Mouse (Mus musculus): ENCODE measurements around the gene Gnb1l. TPM values are rescaled to one million over a fixed set of nuclear protein-coding genes. Genes with fewer than 3 reads are reported as not detected.
A peak's percentile ranks its signal among the peaks of the same experiment; 100 is the strongest.

Gene Gnb1l
- polyA plus RNA-seq, 1 experiment, result 6.6 TPM

DNA sequence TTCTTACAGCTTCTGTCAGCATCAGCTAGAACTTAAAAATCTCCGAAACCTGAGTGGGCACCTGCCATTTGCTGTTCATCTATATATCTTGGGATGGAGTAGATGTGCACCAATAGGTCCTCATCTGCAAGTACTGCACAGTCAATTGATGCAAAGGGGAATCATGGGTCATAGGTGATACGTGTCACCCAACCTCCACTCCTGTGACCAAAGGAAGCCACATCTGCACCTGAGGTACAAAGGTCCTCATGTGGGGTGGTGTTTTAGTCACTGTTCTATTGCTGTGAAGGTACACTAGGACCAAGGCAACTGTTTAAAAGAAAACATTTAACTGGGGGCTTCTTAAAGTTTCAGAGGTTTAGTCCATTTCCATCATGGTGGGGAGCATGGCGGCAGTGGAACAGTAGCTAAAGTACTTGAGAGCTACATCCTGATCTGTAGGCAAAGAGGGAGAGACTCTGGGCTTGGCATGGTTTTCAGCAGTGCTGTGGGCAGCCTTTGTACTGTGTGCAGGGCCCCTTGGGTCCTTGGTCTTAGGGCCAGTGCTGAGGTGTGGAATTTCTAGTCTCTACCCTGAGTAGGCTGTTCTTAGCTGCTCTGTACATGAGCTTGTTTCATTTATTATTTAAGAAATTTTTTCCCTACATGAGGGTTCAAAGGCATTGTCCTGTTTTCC lies 8.1 kb downstream of the Gnb1l start:
- Histone ChIP-seq H3ac (ENCODE audit: control insufficient read depth, insufficient read length) (no peak overlapping the region), H3K4me3 (no peak overlapping the region), H3K27me3 (ENCODE audit: control insufficient read depth, insufficient read depth, insufficient read length) (no peaks in the 10 kb centered on the region), H3K79me2 (ENCODE audit: control insufficient read depth, insufficient read depth) (no peaks in the 10 kb centered on the region), H3K4me2 (ENCODE audit: low read depth) (no peak overlapping the region), H3K36me3 (ENCODE audit: control insufficient read depth, insufficient read depth) (no peaks in the 10 kb centered on the region)
- TF ChIP-seq POLR2AphosphoS2 (IDR thresholded peaks at IDR 0.05; ENCODE audit: insufficient read length, low read depth), result no peak
- TF ChIP-seq E2F4 (IDR thresholded peaks at IDR 0.05; ENCODE audit: insufficient read depth), result no peak
- no peak for TF ChIP-seq REST (IDR thresholded peaks at IDR 0.05; ENCODE audit: insufficient read depth, insufficient read length)
- TF ChIP-seq POLR2A (IDR thresholded peaks at IDR 0.05; ENCODE audit: insufficient read length, low read depth), result no peak
- no peak for TF ChIP-seq SRF (IDR thresholded peaks at IDR 0.05; ENCODE audit: control insufficient read depth, insufficient read length, low read depth)
- TF ChIP-seq USF1 (IDR thresholded peaks at IDR 0.05; ENCODE audit: low read depth), result no peak
- TF ChIP-seq MYOD1 (IDR thresholded peaks at IDR 0.05; ENCODE audit: control insufficient read depth in 1 of 3, insufficient read length in 2 of 3, low read depth in 2 of 3), result no peak
- no peak for TF ChIP-seq MAX (IDR thresholded peaks at IDR 0.05; ENCODE audit: low read depth)
- no peak for TF ChIP-seq MYOG (IDR thresholded peaks at IDR 0.05; ENCODE audit: control insufficient read depth in 1 of 3, insufficient read depth in 1 of 3, insufficient read length in 2 of 3, low read depth in 2 of 3)
- no peak for TF ChIP-seq CEBPB (IDR thresholded peaks at IDR 0.05; ENCODE audit: insufficient read depth, poor library complexity, severe bottlenecking)
- TF ChIP-seq TCF12 (IDR thresholded peaks at IDR 0.05; ENCODE audit: insufficient read depth, poor library complexity, severe bottlenecking), result no peak
- no peak for TF ChIP-seq TCF3 (IDR thresholded peaks at IDR 0.05; ENCODE audit: insufficient read length, low read depth)

DNA sequence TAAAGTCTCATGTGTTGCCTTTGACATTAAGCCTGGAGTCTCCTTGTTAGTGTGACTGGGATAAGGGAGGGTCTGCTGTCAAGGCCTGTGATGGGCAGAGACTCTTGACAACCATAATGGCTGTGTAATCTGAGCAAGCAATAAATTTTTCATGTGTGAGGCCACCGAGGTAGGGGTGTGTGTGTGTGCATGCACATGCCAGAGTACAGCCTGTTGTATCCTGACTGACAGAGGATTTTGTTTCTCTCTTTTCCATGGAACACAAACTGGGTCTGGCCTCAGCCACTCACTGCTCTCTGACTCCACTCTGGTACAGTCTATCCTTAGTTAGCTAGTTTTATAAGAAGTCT lies 8.7 kb downstream of the Gnb1l start:
- Histone ChIP-seq H3ac (ENCODE audit: control insufficient read depth, insufficient read length) (no peak overlapping the region), H3K4me2 (ENCODE audit: low read depth) (no peak overlapping the region), H3K36me3 (ENCODE audit: control insufficient read depth, insufficient read depth) (no peaks in the 10 kb centered on the region), H3K27me3 (ENCODE audit: control insufficient read depth, insufficient read depth, insufficient read length) (no peaks in the 10 kb centered on the region), H3K79me2 (ENCODE audit: control insufficient read depth, insufficient read depth) (no peaks in the 10 kb centered on the region), H3K4me3 (no peak overlapping the region)
- TF ChIP-seq MYOG (IDR thresholded peaks at IDR 0.05; ENCODE audit: control insufficient read depth in 1 of 3, insufficient read depth in 1 of 3, insufficient read length in 2 of 3, low read depth in 2 of 3) (no peak), TCF12 (IDR thresholded peaks at IDR 0.05; ENCODE audit: insufficient read depth, poor library complexity, severe bottlenecking) (no peak), CEBPB (IDR thresholded peaks at IDR 0.05; ENCODE audit: insufficient read depth, poor library complexity, severe bottlenecking) (no peak), REST (IDR thresholded peaks at IDR 0.05; ENCODE audit: insufficient read depth, insufficient read length) (no peak), E2F4 (IDR thresholded peaks at IDR 0.05; ENCODE audit: insufficient read depth) (no peak), MAX (IDR thresholded peaks at IDR 0.05; ENCODE audit: low read depth) (no peak), USF1 (IDR thresholded peaks at IDR 0.05; ENCODE audit: low read depth) (no peak), POLR2A (IDR thresholded peaks at IDR 0.05; ENCODE audit: insufficient read length, low read depth) (no peak), TCF3 (IDR thresholded peaks at IDR 0.05; ENCODE audit: insufficient read length, low read depth) (no peak), SRF (IDR thresholded peaks at IDR 0.05; ENCODE audit: control insufficient read depth, insufficient read length, low read depth) (no peak), MYOD1 (IDR thresholded peaks at IDR 0.05; ENCODE audit: control insufficient read depth in 1 of 3, insufficient read length in 2 of 3, low read depth in 2 of 3) (no peak), POLR2AphosphoS2 (IDR thresholded peaks at IDR 0.05; ENCODE audit: insufficient read length, low read depth) (no peak)

GRCm38 (mm10) chr16:18511741-18512140 lies 13.2 kb downstream of the Gnb1l start:
- no peak overlapping the region for H3K4me3 ChIP-seq

GRCm38 (mm10) chr16:18513508-18513907 lies 15.0 kb downstream of the Gnb1l start:
- no peak for TF ChIP-seq USF1 (IDR thresholded peaks at IDR 0.05; ENCODE audit: low read depth)
- no peak for TF ChIP-seq POLR2A (IDR thresholded peaks at IDR 0.05; ENCODE audit: insufficient read length, low read depth)
- peak; percentile 5 for TF ChIP-seq TCF12 (IDR thresholded peaks at IDR 0.05; ENCODE audit: insufficient read depth, poor library complexity, severe bottlenecking)
- peak; percentile 25 to 90 (median 79) for TF ChIP-seq MYOD1 (IDR thresholded peaks at IDR 0.05; ENCODE audit: control insufficient read depth in 1 of 3, insufficient read length in 2 of 3, low read depth in 2 of 3)
- Histone ChIP-seq H3ac (ENCODE audit: control insufficient read depth, insufficient read length) (no peak overlapping the region), H3K4me3 (no peak overlapping the region), H3K79me2 (ENCODE audit: control insufficient read depth, insufficient read depth) (no peaks in the 10 kb centered on the region), H3K36me3 (ENCODE audit: control insufficient read depth, insufficient read depth) (no peaks in the 10 kb centered on the region), H3K27me3 (ENCODE audit: control insufficient read depth, insufficient read depth, insufficient read length) (no peaks in the 10 kb centered on the region), H3K4me2 (ENCODE audit: low read depth) (peak overlapping the region; percentile 54)

More at GRCm38 (mm10) chr16:18511741-18512140, 13.2 kb downstream of the Gnb1l start:
- no peak overlapping the region for H3K4me2 ChIP-seq (ENCODE audit: low read depth)
- no peaks in the 10 kb centered on the region for H3K27me3 ChIP-seq (ENCODE audit: control insufficient read depth, insufficient read depth, insufficient read length)
- no peaks in the 10 kb centered on the region for H3K36me3 ChIP-seq (ENCODE audit: control insufficient read depth, insufficient read depth)
- no peak overlapping the region for H3ac ChIP-seq (ENCODE audit: control insufficient read depth, insufficient read length)
- TF ChIP-seq SRF (IDR thresholded peaks at IDR 0.05; ENCODE audit: control insufficient read depth, insufficient read length, low read depth) (no peak), CEBPB (IDR thresholded peaks at IDR 0.05; ENCODE audit: insufficient read depth, poor library complexity, severe bottlenecking) (no peak), MYOG (IDR thresholded peaks at IDR 0.05; ENCODE audit: control insufficient read depth in 1 of 3, insufficient read depth in 1 of 3, insufficient read length in 2 of 3, low read depth in 2 of 3) (no peak), POLR2A (IDR thresholded peaks at IDR 0.05; ENCODE audit: insufficient read length, low read depth) (no peak), REST (IDR thresholded peaks at IDR 0.05; ENCODE audit: insufficient read depth, insufficient read length) (no peak), TCF12 (IDR thresholded peaks at IDR 0.05; ENCODE audit: insufficient read depth, poor library complexity, severe bottlenecking) (no peak), MYOD1 (IDR thresholded peaks at IDR 0.05; ENCODE audit: control insufficient read depth in 1 of 3, insufficient read length in 2 of 3, low read depth in 2 of 3) (no peak)
- H3K79me2 ChIP-seq (ENCODE audit: control insufficient read depth, insufficient read depth), result no peaks in the 10 kb centered on the region

DNA sequence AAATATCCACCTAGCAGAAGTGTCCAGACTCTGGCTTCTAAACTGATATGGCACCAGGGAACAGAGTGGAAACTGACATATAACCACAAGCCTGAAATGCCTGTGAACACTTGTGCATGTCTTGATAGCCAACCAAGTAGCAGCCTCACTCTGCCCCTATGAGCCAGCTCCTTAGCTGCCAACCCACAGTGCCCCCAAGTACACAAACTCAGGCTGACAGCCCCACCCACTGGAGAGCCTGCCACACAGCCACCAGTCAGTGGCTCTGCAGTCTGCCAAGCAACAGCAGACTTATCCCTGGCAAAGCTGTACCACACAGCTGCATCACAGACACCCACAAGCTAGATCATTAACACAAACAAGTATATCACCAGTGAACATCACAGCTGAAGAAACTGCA lies 19.6 kb downstream of the Gnb1l start:
- H3K4me2 ChIP-seq (ENCODE audit: low read depth), result no peak overlapping the region
- no peaks in the 10 kb centered on the region for H3K36me3 ChIP-seq (ENCODE audit: control insufficient read depth, insufficient read depth)
- H3K4me3 ChIP-seq, result no peak overlapping the region
- no peaks in the 10 kb centered on the region for H3K27me3 ChIP-seq (ENCODE audit: control insufficient read depth, insufficient read depth, insufficient read length)
- TF ChIP-seq MYOG (IDR thresholded peaks at IDR 0.05; ENCODE audit: control insufficient read depth in 1 of 3, insufficient read depth in 1 of 3, insufficient read length in 2 of 3, low read depth in 2 of 3) (peak in 1 of 3 experiments; percentile 1), REST (IDR thresholded peaks at IDR 0.05; ENCODE audit: insufficient read depth, insufficient read length) (no peak)
- H3K79me2 ChIP-seq (ENCODE audit: control insufficient read depth, insufficient read depth), result no peaks in the 10 kb centered on the region
- no peak overlapping the region for H3ac ChIP-seq (ENCODE audit: control insufficient read depth, insufficient read length)
